Mouse (Mus musculus) stomach, postnatal 0 days (tissue): ENCODE data around the gene Cdh1. TPM values are rescaled to one million over a fixed set of nuclear protein-coding genes. Genes with fewer than 3 reads are reported as not detected.
A peak's percentile ranks its signal among the peaks of the same experiment; 100 is the strongest.
"Not testable (repeated sequence)": the region's sequence is repeated elsewhere in the genome, so short reads cannot be mapped to it uniquely, and the experiment has no call there.

Source experiments
- ATAC-seq: fragments of 200-750 bp; cut with Nextera tagmentation; 2 replicates; pipeline ENCODE4 v1.8.0; 2017; ENCODE audit not compliant: low FRiP score, low TSS enrichment
- DNase-seq: peaks from one replicate; pipeline ENCODE4 v3.0.0-alpha.2; 2016; ENCODE audit warnings: low spot score
- H3K27ac ChIP-seq: fragments of 300-500 bp; sonication (generic); replicated peaks from 2 replicates; pipeline ENCODE4 v1.5.1; 2014; ENCODE audit warnings: mild to moderate bottlenecking, control low read depth
- H3K27me3 ChIP-seq: fragments of 300-500 bp; sonication (generic); 2 replicates; pipeline ENCODE4 v1.6.1; 2014; ENCODE audit warnings: low read length; ENCODE audit not compliant: control insufficient read depth, insufficient read depth
- H3K36me3 ChIP-seq: fragments of 300-500 bp; sonication (generic); 2 replicates; pipeline ENCODE4 v1.6.1; 2014; ENCODE audit warnings: low read length, mixed read lengths; ENCODE audit not compliant: control insufficient read depth, insufficient read depth
- H3K4me1 ChIP-seq: fragments of 300-500 bp; sonication (generic); replicated peaks from 2 replicates; pipeline ENCODE4 v1.6.1; 2014; ENCODE audit warnings: antibody characterized with exemption; ENCODE audit not compliant: control insufficient read depth, insufficient read depth
- H3K4me2 ChIP-seq: fragments of 300-500 bp; sonication (generic); replicated peaks from 2 replicates; pipeline ENCODE4 v1.6.1; 2014; ENCODE audit warnings: low read depth, mild to moderate bottlenecking, control low read depth, moderate library complexity
- H3K4me3 ChIP-seq: fragments of 300-500 bp; sonication (generic); 2 replicates; pipeline ENCODE4 v1.5.1; 2014; ENCODE audit warnings: low read depth, low read length, control low read depth
- H3K9ac ChIP-seq: fragments of 300-500 bp; sonication (generic); 2 replicates; pipeline ENCODE4 v1.6.1; 2014; ENCODE audit warnings: mild to moderate bottlenecking, low read length, control low read depth, mixed read lengths
- H3K9me3 ChIP-seq: fragments of 300-500 bp; sonication (generic); 2 replicates; pipeline ENCODE4 v1.6.1; 2016; ENCODE audit warnings: low read length; ENCODE audit not compliant: control insufficient read depth
- CTCF ChIP-seq: IDR thresholded peaks from 2 replicates; pipeline ENCODE4 v1.5.1; 2016; ENCODE audit warnings: antibody characterized with exemption, low read depth, mild to moderate bottlenecking, moderate library complexity
- EP300 ChIP-seq: optimal IDR thresholded peaks from 2 replicates; pipeline ENCODE3; 2016; ENCODE audit warnings: antibody characterized with exemption
- WGBS: fragments of 180-500 bp; shearing (Covaris S2); extraction: QIAGEN DNeasy Blood & Tissue Kit; methylation state at CpG from one replicate; pipeline ENCODE4 v1.1.7; 2014; 5-methylcytosine and 5-hydroxymethylcytosine counted together
- polyA plus RNA-seq: library from polyadenylated mRNA; unstranded; fragments of >200 nt; fragmentation: Nextera tagmentation; extraction: Ambion mirVana; gene quantifications from 2 replicates; pipeline ENCODE4 v1.2.1, GENCODE M21; 2015

The Cdh1 gene
- polyA plus RNA-seq, 1 experiment from 2014 or later = 118 TPM

GRCm38 (mm10) chr8:106599265-106599979 is 3.7 kb upstream of the Cdh1 start:
- ATAC-seq = no peak
- H3K9ac ChIP-seq = no peak overlapping the region

GRCm38 (mm10) chr8:106603933-106604332 is 782 bp downstream of the Cdh1 start:
- Histone ChIP-seq H3K4me1 (no peaks in the 10 kb centered on the region), H3K4me3 (peak overlapping the region; percentile 66), H3K4me2 (peak overlapping the region; percentile 56), H3K36me3 (no peaks in the 10 kb centered on the region), H3K27me3 (0 out of 2 replicates have a peak, but pooled peaks cover 6% of the 10 kb centered on the region), H3K9me3 (no peaks in the 10 kb centered on the region), H3K27ac (peak overlapping the region; percentile 91), H3K9ac (peak overlapping the region; percentile 80)
- DNase-seq (peak; percentile 46), ATAC-seq (no peak)
- 1% methylated on average over 19 of the region's 19 CpGs for WGBS
- TF ChIP-seq CTCF (no peak), EP300 (no peak)

More at GRCm38 (mm10) chr8:106599265-106599979, 3.7 kb upstream of the Cdh1 start:
- Histone ChIP-seq H3K27me3 (0 out of 2 replicates have a peak, but pooled peaks cover 4% of the 10 kb centered on the region), H3K4me1 (no peaks in the 10 kb centered on the region), H3K4me2 (no peak overlapping the region), H3K27ac (0 out of 2 replicates have a peak overlapping the region, but pooled peaks have one; percentile 8), H3K4me3 (no peak overlapping the region), H3K36me3 (no peaks in the 10 kb centered on the region), H3K9me3 (no peaks in the 10 kb centered on the region)
- TF ChIP-seq CTCF = no peak
- DNase-seq = no peak
- WGBS = 33% methylated on average over 7 of the region's 7 CpGs

- Histone ChIP-seq H3K9me3 (no peaks in the 10 kb centered on the region), H3K36me3 (no peaks in the 10 kb centered on the region), H3K9ac (no peak overlapping the region), H3K4me3 (peak overlapping the region; percentile 18), H3K27ac (peak overlapping the region; percentile 24; the same call in 1 of the 2 replicates), H3K4me2 (peak overlapping the region; percentile 38), H3K27me3 (0 out of 2 replicates have a peak, but pooled peaks cover 6% of the 10 kb centered on the region), H3K4me1 (no peaks in the 10 kb centered on the region)
- no peak for ATAC-seq
- WGBS = 39% methylated on average over 7 of the region's 7 CpGs
- no peak for DNase-seq
- TF ChIP-seq EP300 (no peak), CTCF (no peak)
These were observed 2.5 kb downstream of the Cdh1 start for GRCm38 (mm10) chr8:106605657-106606056.

GRCm38 (mm10) chr8:106606121-106606520 is 3.0 kb downstream of the Cdh1 start:
- no peaks in the 10 kb centered on the region for H3K36me3 ChIP-seq
- H3K4me2 ChIP-seq = peak overlapping the region; percentile 38
- no peak overlapping the region for H3K27ac ChIP-seq
- 25% methylated on average over 4 of the region's 4 CpGs for WGBS
- TF ChIP-seq EP300 (no peak), CTCF (no peak)
- DNase-seq = no peak
- H3K9ac ChIP-seq = no peak overlapping the region
- no peak for ATAC-seq
- no peaks in the 10 kb centered on the region for H3K4me1 ChIP-seq
- H3K27me3 ChIP-seq = 0 out of 2 replicates have a peak, but pooled peaks cover 6% of the 10 kb centered on the region
- no peaks in the 10 kb centered on the region for H3K9me3 ChIP-seq
- peak overlapping the region; percentile 18 for H3K4me3 ChIP-seq

- 0 out of 2 replicates have a peak overlapping the region, but pooled peaks have one; percentile 35 for H3K27ac ChIP-seq
- H3K9ac ChIP-seq = no peak overlapping the region
- 31% methylated on average over 15 of the region's 15 CpGs for WGBS
- peak overlapping the region; percentile 38 for H3K4me2 ChIP-seq
- DNase-seq (no peak), ATAC-seq (no peak)
- 0 out of 2 replicates have a peak, but pooled peaks cover 6% of the 10 kb centered on the region for H3K27me3 ChIP-seq
- no peaks in the 10 kb centered on the region for H3K4me1 ChIP-seq
- no peaks in the 10 kb centered on the region for H3K9me3 ChIP-seq
- no peaks in the 10 kb centered on the region for H3K36me3 ChIP-seq
- H3K4me3 ChIP-seq = no peak overlapping the region
- TF ChIP-seq CTCF = no peak
- no peak for TF ChIP-seq EP300
These were observed 3.5 kb downstream of the Cdh1 start for GRCm38 (mm10) chr8:106606601-106607145.

GRCm38 (mm10) chr8:106607783-106608182 is 4.6 kb downstream of the Cdh1 start:
- H3K27ac ChIP-seq, H3K4me1 ChIP-seq, DNase-seq: not testable (repeated sequence)

More at GRCm38 (mm10) chr8:106607783-106608182, 4.6 kb downstream of the Cdh1 start:
- H3K9ac ChIP-seq, H3K9me3 ChIP-seq, ATAC-seq, H3K4me3 ChIP-seq, H3K27me3 ChIP-seq, H3K36me3 ChIP-seq, H3K4me2 ChIP-seq: not testable (repeated sequence)
- WGBS = 96% methylated on average over 3 of the region's 4 CpGs
